Mouse (Mus musculus) liver, embryonic 15.5 days (tissue): Measurements from ENCODE around the gene Slc2a6. TPM values are rescaled to one million over a fixed set of nuclear protein-coding genes. Genes with fewer than 3 reads are reported as not detected.

Experiments used
- polyA plus RNA-seq: library from polyadenylated mRNA; unstranded; fragments of >200 nt; fragmentation: Nextera tagmentation; extraction: Ambion mirVana; gene quantifications from 2 replicates; pipeline ENCODE4 v1.2.1, GENCODE M21; 2015

Gene Slc2a6
- polyA plus RNA-seq, 1 experiment from 2014 or later: 0.29 TPM

Other genes starting within 250 kb of the Slc2a6 start
- not detected in 2 replicates for gene Abo, start 163.0 kb downstream of the Slc2a6 start, polyA plus RNA-seq
- 9.9 and 10.8 TPM in 2 replicates for gene Surf6, start 125.1 kb downstream of the Slc2a6 start, polyA plus RNA-seq
- 19.0 TPM in 2 replicates for gene Med22, start 117.3 kb downstream of the Slc2a6 start, polyA plus RNA-seq
- gene Rpl7a, start 117.2 kb downstream of the Slc2a6 start, polyA plus RNA-seq: 341 and 352 TPM in 2 replicates
- 19.0 and 21.4 TPM in 2 replicates for gene Surf2, start 111.6 kb downstream of the Slc2a6 start, polyA plus RNA-seq
- gene Surf1, start 111.5 kb downstream of the Slc2a6 start, polyA plus RNA-seq: 33.3 and 33.8 TPM in 2 replicates
- 118 and 129 TPM in 2 replicates for gene Surf4, start 94.1 kb downstream of the Slc2a6 start, polyA plus RNA-seq
- 0.06 and 0.08 TPM in 2 replicates for gene Stkld1, start 94.0 kb downstream of the Slc2a6 start, polyA plus RNA-seq
- 19.2 and 19.9 TPM in 2 replicates for gene Rexo4, start 63.6 kb downstream of the Slc2a6 start, polyA plus RNA-seq
- gene Adamts13, start 54.6 kb downstream of the Slc2a6 start, polyA plus RNA-seq: 1.6 and 2.0 TPM in 2 replicates
- gene Cacfd1, start 18.1 kb downstream of the Slc2a6 start, polyA plus RNA-seq: 13.2 and 15.0 TPM in 2 replicates
- gene Mymk, start 44.2 kb upstream of the Slc2a6 start, polyA plus RNA-seq: 1.9 and 2.5 TPM in 2 replicates
- gene Adamtsl2, start 51.4 kb upstream of the Slc2a6 start, polyA plus RNA-seq: 0.32 and 0.48 TPM in 2 replicates
- gene Fam163b, start 114.5 kb upstream of the Slc2a6 start, polyA plus RNA-seq: not detected in 2 replicates
- gene Dbh, start 137.2 kb upstream of the Slc2a6 start, polyA plus RNA-seq: 0.07 TPM in 2 replicates
- 51.2 and 68.3 TPM in 2 replicates for gene Sardh, start 220.3 kb upstream of the Slc2a6 start, polyA plus RNA-seq